Mouse (Mus musculus) ovary, postnatal 36 days (tissue): ENCODE results near the gene Naa15.

ENCODE experiments used
- DNase-seq: peaks from one replicate; pipeline ENCODE4 v3.0.0; 2022; ENCODE audit warnings: low spot score, mixed read lengths

Gene Naa15

GRCm38 (mm10) chr3:51517467-51517866, 102.5 kb downstream of the Naa15 start:
- no peak for DNase-seq

GRCm38 (mm10) chr3:51517878-51518762, 103.2 kb downstream of the Naa15 start:
- no peak for DNase-seq

- no peak for DNase-seq
These were observed 103.8 kb downstream of the Naa15 start for GRCm38 (mm10) chr3:51518763-51519121.

- DNase-seq, result no peak
These were observed 106.3 kb downstream of the Naa15 start for GRCm38 (mm10) chr3:51521262-51521661.

GRCm38 (mm10) chr3:51525186-51525785, 110.3 kb downstream of the Naa15 start:
- no peak for DNase-seq
